Mouse (Mus musculus) midbrain, embryonic 15.5 days (tissue): ENCODE data around the gene Myod1. TPM values are rescaled to one million over a fixed set of nuclear protein-coding genes. Genes with fewer than 3 reads are reported as not detected.

ENCODE experiments used
- ATAC-seq: fragments of 200-750 bp; cut with Nextera tagmentation; replicated peaks from 2 replicates; pipeline ENCODE4 v1.8.0; 2017; ENCODE audit warnings: moderate TSS enrichment
- H3K27ac ChIP-seq: fragments of 300-500 bp; sonication (generic); 2 replicates; pipeline ENCODE4 v1.5.1; 2015; ENCODE audit warnings: mild to moderate bottlenecking, inconsistent platforms
- H3K27me3 ChIP-seq: fragments of 300-500 bp; sonication (generic); replicated peaks from 2 replicates; pipeline ENCODE4 v1.6.1; 2015; ENCODE audit warnings: inconsistent platforms
- H3K36me3 ChIP-seq: fragments of 300-500 bp; sonication (generic); replicated peaks from 2 replicates; pipeline ENCODE4 v1.6.1; 2015; ENCODE audit warnings: inconsistent platforms
- H3K4me1 ChIP-seq: fragments of 300-500 bp; sonication (generic); 2 replicates; pipeline ENCODE4 v1.6.1; 2015; ENCODE audit warnings: inconsistent platforms
- H3K4me2 ChIP-seq: fragments of 300-500 bp; sonication (generic); 2 replicates; pipeline ENCODE4 v1.6.1; 2015; ENCODE audit warnings: inconsistent platforms, mild to moderate bottlenecking, moderate library complexity
- H3K4me3 ChIP-seq: fragments of 300-500 bp; sonication (generic); 2 replicates; pipeline ENCODE4 v1.5.1; 2015; ENCODE audit warnings: mild to moderate bottlenecking, inconsistent platforms
- H3K9ac ChIP-seq: fragments of 300-500 bp; sonication (generic); 2 replicates; pipeline ENCODE4 v1.6.1; 2015; ENCODE audit warnings: mild to moderate bottlenecking, inconsistent platforms
- H3K9me3 ChIP-seq: fragments of 300-500 bp; sonication (generic); 2 replicates; pipeline ENCODE4 v1.6.1; 2016; ENCODE audit warnings: inconsistent platforms
- WGBS: fragments of 180-500 bp; shearing (Covaris S2); methylation state at CpG from one replicate; pipeline ENCODE4 v1.1.7; 2015; ENCODE audit warnings: mixed read lengths; 5-methylcytosine and 5-hydroxymethylcytosine counted together
- polyA plus RNA-seq: library from polyadenylated mRNA; unstranded; fragments of >200 nt; fragmentation: Nextera tagmentation; extraction: Ambion mirVana; gene quantifications from 2 replicates; pipeline ENCODE4 v1.2.1, GENCODE M21; 2015

Gene Myod1
- polyA plus RNA-seq, 1 experiment from 2014 or later: 0.14 TPM

DNA sequence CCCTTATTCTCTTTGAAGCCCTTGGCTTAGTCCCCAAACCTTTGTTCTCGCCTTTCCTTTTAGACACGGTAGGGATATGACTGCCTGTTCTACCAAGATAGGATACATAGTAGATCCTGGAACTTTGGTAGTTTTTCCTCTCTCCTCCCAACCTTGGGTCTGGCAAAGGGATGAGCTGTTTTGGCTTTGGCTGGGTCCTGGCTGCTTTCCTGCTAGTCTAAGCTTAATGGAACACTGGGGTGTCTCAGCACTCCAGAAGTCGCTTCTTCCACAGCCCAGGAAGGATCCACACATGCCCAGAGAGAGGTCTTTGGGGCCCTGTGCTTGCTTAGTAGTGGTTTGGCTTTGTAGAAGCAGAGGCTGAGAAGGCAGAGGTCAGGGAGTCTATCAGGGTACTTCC is 47.7 kb downstream of the Myod1 start:
- ATAC-seq: no peak
- H3K27ac ChIP-seq: no peak overlapping the region
- 58% methylated on average over 3 of the region's 3 CpGs for WGBS
- H3K27me3 ChIP-seq: no peaks in the 10 kb centered on the region
- no peaks in the 10 kb centered on the region for H3K36me3 ChIP-seq
- H3K9me3 ChIP-seq: no peaks in the 10 kb centered on the region
- H3K4me1 ChIP-seq: peaks cover 40% of the 10 kb centered on the region
- no peak overlapping the region for H3K9ac ChIP-seq
- H3K4me3 ChIP-seq: no peak overlapping the region
- H3K4me2 ChIP-seq: no peak overlapping the region

- no peaks in the 10 kb centered on the region for H3K36me3 ChIP-seq
- H3K4me1 ChIP-seq: peaks cover 40% of the 10 kb centered on the region
- no peak overlapping the region for H3K9ac ChIP-seq
- H3K4me2 ChIP-seq: no peak overlapping the region
- H3K27ac ChIP-seq: no peak overlapping the region
- H3K27me3 ChIP-seq: no peaks in the 10 kb centered on the region
- no peak for ATAC-seq
- H3K4me3 ChIP-seq: no peak overlapping the region
- H3K9me3 ChIP-seq: no peaks in the 10 kb centered on the region
- 52% methylated on average over 4 of the region's 4 CpGs for WGBS
Measured at GRCm38 (mm10) chr7:46425012-46425411, 48.7 kb downstream of the Myod1 start.

Other genes starting within 250 kb of the Myod1 start
- gene Abcc8, start 196.4 kb upstream of the Myod1 start, polyA plus RNA-seq: 5.8 and 9.3 TPM in 2 replicates
- gene Ush1c, start 138.0 kb upstream of the Myod1 start, polyA plus RNA-seq: 1.9 and 2.3 TPM in 2 replicates
- 0.11 TPM in 1 of 2 replicates, not detected in the other for gene Otog, start 135.5 kb upstream of the Myod1 start, polyA plus RNA-seq
- 15.2 and 17.0 TPM in 2 replicates for gene Kcnc1, start 20.0 kb downstream of the Myod1 start, polyA plus RNA-seq